Mouse (Mus musculus) intestine, embryonic 15.5 days (tissue): ENCODE results near the gene Cops8. TPM values are rescaled to one million over a fixed set of nuclear protein-coding genes. Genes with fewer than 3 reads are reported as not detected.

Experiments used
- ATAC-seq: fragments of 200-750 bp; cut with Nextera tagmentation; 2 replicates; pipeline ENCODE4 v1.8.0; 2017; ENCODE audit warnings: moderate TSS enrichment, moderate library complexity
- H3K27ac ChIP-seq: fragments of 300-500 bp; sonication (generic); 2 replicates; pipeline ENCODE4 v1.5.1; 2015; ENCODE audit warnings: mild to moderate bottlenecking, inconsistent platforms
- H3K27me3 ChIP-seq: fragments of 300-500 bp; sonication (generic); replicated peaks from 2 replicates; pipeline ENCODE4 v1.6.1; 2015; ENCODE audit warnings: inconsistent platforms
- H3K36me3 ChIP-seq: fragments of 300-500 bp; sonication (generic); 2 replicates; pipeline ENCODE4 v1.6.1; 2015; ENCODE audit warnings: inconsistent platforms
- H3K4me1 ChIP-seq: fragments of 300-500 bp; sonication (generic); replicated peaks from 2 replicates; pipeline ENCODE4 v1.6.1; 2015; ENCODE audit warnings: inconsistent platforms
- H3K4me2 ChIP-seq: fragments of 300-500 bp; sonication (generic); replicated peaks from 2 replicates; pipeline ENCODE4 v1.6.1; 2015; ENCODE audit warnings: mild to moderate bottlenecking, inconsistent platforms
- H3K4me3 ChIP-seq: fragments of 300-500 bp; sonication (generic); replicated peaks from 2 replicates; pipeline ENCODE4 v1.5.1; 2015; ENCODE audit warnings: inconsistent platforms
- H3K9ac ChIP-seq: fragments of 300-500 bp; sonication (generic); 2 replicates; pipeline ENCODE4 v1.6.1; 2015; ENCODE audit warnings: inconsistent platforms
- H3K9me3 ChIP-seq: fragments of 300-500 bp; sonication (generic); 2 replicates; pipeline ENCODE4 v1.6.1; 2016; ENCODE audit warnings: inconsistent platforms
- WGBS: fragments of 180-500 bp; shearing (Covaris S2); methylation state at CpG from one replicate; pipeline ENCODE4 v1.1.7; 2015; 5-methylcytosine and 5-hydroxymethylcytosine counted together
- polyA plus RNA-seq: library from polyadenylated mRNA; unstranded; fragments of >200 nt; fragmentation: Nextera tagmentation; extraction: Ambion mirVana; gene quantifications from 2 replicates; pipeline ENCODE4 v1.2.1, GENCODE M21; 2015

The Cops8 gene
- polyA plus RNA-seq, 1 experiment from 2014 or later: 129 TPM

DNA sequence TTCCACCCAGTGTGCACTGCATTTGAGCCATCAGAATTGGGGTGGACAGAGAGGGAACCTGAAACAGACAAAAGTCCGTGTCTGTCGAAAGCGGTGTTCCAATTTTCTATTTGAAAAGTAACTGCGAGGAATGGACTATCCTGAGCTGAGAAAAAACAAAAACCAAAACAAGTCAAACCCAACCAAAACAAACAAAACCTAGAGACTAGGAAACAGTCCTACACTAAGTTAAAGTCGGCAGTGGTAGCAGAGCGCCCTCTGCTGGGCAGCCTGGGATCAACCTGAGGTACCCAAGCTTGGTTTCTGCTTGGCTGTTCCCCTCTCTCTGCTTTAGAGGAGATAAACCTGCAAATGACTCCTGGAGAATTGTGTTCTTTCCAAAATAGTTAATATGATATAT lies 10.0 kb upstream of the Cops8 start:
- Histone ChIP-seq H3K9ac (no peak overlapping the region), H3K27me3 (no peaks in the 10 kb centered on the region), H3K27ac (no peak overlapping the region), H3K9me3 (no peaks in the 10 kb centered on the region), H3K36me3 (no peaks in the 10 kb centered on the region), H3K4me2 (no peak overlapping the region), H3K4me1 (no peaks in the 10 kb centered on the region), H3K4me3 (no peak overlapping the region)
- WGBS: 19% methylated on average over 6 of the region's 6 CpGs
- peak; percentile 58; the same call in 1 of the 2 replicates for ATAC-seq

DNA sequence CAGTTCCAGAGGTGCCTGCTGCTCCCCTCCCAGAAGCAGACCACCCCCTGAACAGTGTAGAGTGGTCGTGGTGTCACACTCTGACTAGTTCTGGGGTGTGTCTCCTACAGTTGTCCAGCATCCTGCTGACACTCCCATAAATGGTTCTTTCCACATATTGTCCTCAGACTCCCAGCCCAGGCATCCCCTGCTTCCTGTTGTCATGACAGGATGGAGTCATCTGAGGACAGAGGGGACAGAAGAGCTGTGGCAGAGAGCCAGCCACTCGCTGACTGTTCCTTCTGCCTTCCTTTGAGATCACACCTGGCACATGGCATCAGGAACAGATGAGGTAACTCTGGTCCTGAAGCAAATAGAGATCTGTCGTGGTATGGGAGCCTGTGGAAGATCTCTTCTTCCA lies 3.6 kb upstream of the Cops8 start:
- 47% methylated on average over 3 of the region's 3 CpGs for WGBS
- Histone ChIP-seq H3K4me3 (no peak overlapping the region), H3K27me3 (no peaks in the 10 kb centered on the region), H3K9ac (no peak overlapping the region), H3K36me3 (no peaks in the 10 kb centered on the region), H3K4me1 (0 out of 2 replicates have a peak, but pooled peaks cover under 1% of the 10 kb centered on the region), H3K27ac (no peak overlapping the region), H3K4me2 (no peak overlapping the region), H3K9me3 (no peaks in the 10 kb centered on the region)
- ATAC-seq: no peak

DNA sequence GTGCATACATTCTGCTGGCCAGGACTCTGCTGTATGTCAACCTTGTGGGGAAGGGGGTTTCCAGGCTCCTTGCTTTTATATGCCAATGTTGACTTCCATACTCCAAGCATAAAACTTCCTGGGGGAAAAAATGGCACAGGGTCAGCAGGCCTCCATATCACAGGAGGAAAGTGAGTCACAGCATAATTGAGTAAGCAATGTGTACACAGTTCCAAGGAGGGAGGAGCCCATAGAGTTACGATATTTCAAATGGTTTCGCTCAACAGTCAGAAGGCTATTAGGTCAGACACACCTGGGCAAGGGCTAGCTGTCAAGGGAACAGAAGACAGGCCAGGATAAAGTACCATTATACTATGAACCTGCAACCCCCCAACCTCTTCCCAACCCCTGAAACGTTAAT lies 1.7 kb upstream of the Cops8 start:
- Histone ChIP-seq H3K4me3 (no peak overlapping the region), H3K4me2 (no peak overlapping the region), H3K9me3 (no peaks in the 10 kb centered on the region), H3K36me3 (no peaks in the 10 kb centered on the region; the same call in 1 of the 2 replicates), H3K9ac (no peak overlapping the region), H3K4me1 (0 out of 2 replicates have a peak, but pooled peaks cover 2% of the 10 kb centered on the region), H3K27me3 (no peaks in the 10 kb centered on the region), H3K27ac (no peak overlapping the region)
- peak; percentile 69 for ATAC-seq
- WGBS: 57% methylated on average over 3 of the region's 3 CpGs

DNA sequence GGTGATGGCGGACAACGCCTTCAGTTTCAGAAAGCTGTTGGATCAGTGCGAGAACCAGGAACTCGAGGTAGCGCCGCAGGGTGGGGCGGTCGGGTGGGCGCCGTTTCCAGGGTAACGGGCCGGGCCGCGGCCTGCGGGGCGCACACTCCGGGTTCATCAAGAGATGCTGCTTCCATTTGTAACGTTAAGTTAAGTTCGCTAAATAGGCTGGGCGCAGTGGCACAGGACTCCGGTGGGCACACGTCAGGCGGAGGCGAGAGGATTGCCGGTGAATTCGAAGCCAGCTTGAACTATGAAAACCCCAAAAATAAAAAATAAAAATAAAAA lies 743 bp downstream of the Cops8 start:
- Histone ChIP-seq H3K4me3 (peak overlapping the region; percentile 76), H3K4me2 (peak overlapping the region; percentile 57), H3K9ac (peak overlapping the region; percentile 86), H3K9me3 (no peaks in the 10 kb centered on the region), H3K4me1 (0 out of 2 replicates have a peak, but pooled peaks cover 2% of the 10 kb centered on the region), H3K27ac (peak overlapping the region; percentile 27; the same call in 1 of the 2 replicates), H3K36me3 (peaks cover 20% of the 10 kb centered on the region), H3K27me3 (no peaks in the 10 kb centered on the region)
- under 1% methylated on average over 26 of the region's 26 CpGs for WGBS
- peak; percentile 53 for ATAC-seq

DNA sequence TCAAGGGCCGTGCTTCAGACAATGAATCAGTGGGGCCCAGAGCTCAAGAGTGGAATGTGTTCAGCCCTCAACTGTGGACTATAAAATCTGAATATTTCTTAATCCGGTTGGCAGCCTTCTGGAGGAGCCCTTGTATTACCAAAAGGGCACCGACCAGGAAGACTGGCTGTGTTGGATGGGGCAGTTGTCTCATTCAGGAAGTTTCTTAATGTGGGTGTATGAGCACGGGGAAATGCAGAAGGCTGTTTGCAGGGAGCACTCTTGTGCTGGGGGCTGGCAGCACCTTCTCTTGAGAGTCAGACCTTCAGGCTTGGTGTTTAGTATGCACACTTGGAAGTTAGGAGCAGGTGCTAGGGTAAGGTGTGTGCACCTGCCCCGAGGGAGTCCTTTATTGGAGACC lies 6.6 kb downstream of the Cops8 start:
- 90% methylated on average over 5 of the region's 5 CpGs for WGBS
- Histone ChIP-seq H3K36me3 (peaks cover 57% of the 10 kb centered on the region), H3K27ac (no peak overlapping the region), H3K9ac (no peak overlapping the region), H3K4me3 (no peak overlapping the region), H3K4me1 (no peaks in the 10 kb centered on the region), H3K9me3 (no peaks in the 10 kb centered on the region), H3K4me2 (no peak overlapping the region), H3K27me3 (no peaks in the 10 kb centered on the region)
- ATAC-seq: no peak

DNA sequence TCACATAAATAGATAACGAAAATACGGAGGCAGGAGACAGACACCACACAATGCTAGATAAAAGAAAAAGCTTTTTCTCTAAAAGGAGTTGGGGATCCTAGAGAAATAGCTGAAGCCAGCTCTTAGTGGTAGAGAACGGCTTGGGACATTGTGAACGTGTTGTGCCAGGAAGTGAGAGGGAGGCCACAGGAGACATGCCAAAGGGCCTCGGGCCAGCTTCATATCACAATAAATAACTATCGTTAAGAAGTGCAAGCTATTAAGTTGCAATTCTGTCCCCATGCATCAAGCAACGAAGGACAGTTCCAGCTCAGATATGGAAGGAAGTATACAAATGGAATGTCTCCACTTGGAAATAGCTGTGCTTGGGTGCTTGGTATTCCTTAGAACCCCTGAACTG lies 14.5 kb downstream of the Cops8 start:
- no peak overlapping the region for H3K27ac ChIP-seq
- no peaks in the 10 kb centered on the region for H3K9me3 ChIP-seq
- ATAC-seq: no peak
- H3K4me1 ChIP-seq: no peaks in the 10 kb centered on the region
- H3K4me3 ChIP-seq: no peak overlapping the region
- peaks cover 15% of the 10 kb centered on the region for H3K36me3 ChIP-seq
- H3K27me3 ChIP-seq: no peaks in the 10 kb centered on the region
- WGBS: 83% methylated on average over 7 of the region's 7 CpGs
- no peak overlapping the region for H3K4me2 ChIP-seq
- no peak overlapping the region for H3K9ac ChIP-seq

DNA sequence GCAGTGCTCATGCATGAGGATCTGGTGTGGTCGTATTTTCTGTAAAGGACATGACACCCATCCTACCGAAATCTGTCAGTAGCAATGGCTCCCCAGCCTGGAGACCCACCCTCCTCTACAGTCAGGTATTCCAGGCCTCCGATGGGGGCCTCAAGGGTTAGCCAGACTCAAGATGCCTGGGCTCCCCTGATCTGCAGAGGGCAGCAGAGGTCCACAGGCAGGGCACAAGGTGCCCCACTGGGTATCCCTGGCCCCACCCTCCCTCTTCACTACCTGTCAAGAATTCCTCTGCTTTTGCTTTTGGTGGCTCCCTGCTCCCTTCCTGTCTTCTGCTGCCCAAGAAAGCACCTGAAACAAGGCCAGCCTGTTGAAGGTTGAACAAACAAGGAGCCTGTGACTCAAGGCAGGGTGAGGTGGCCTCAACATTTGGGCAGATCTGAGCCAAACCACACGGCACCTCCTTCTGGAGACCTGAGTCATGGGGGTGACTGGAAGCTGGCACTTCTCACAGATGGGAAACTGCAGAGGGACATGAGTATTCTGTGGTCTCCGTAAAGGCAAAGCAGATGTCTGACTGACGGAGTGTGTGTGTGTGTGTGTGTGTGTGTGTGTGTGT lies 30.7 kb downstream of the Cops8 start:
- 67% methylated on average over 6 of the region's 6 CpGs for WGBS
- Histone ChIP-seq H3K36me3 (no peaks in the 10 kb centered on the region), H3K4me2 (no peak overlapping the region), H3K9ac (no peak overlapping the region), H3K4me3 (no peak overlapping the region), H3K27me3 (no peaks in the 10 kb centered on the region), H3K4me1 (no peaks in the 10 kb centered on the region), H3K9me3 (no peaks in the 10 kb centered on the region), H3K27ac (no peak overlapping the region)
- ATAC-seq: no peak

DNA sequence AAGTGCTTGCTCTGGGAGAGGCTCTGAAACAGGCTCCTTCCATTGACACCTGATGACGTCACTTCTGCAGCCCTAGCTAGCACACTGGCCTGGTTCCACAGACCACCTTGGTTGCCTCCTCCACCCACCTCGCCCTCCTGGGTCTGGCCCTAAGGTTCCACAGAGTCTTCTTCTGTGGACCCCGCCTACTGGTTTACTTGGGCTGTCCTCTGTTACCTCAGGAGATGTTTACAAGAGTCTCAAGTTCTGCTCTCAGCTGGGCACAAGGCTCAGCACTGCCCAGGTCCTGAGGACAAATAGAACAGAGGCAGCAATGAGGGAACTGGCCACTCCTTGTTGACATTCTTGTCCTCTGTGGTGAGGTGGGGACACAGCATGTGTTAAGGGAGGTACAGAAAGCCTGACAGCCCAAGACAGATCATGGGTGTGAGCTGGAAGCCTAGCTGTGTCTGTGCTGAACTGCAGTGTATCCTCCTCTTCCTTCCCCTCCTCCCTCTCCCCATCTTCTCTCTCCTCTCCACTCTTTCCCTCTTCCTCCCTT lies 31.5 kb downstream of the Cops8 start:
- Histone ChIP-seq H3K9me3 (no peaks in the 10 kb centered on the region), H3K4me1 (no peaks in the 10 kb centered on the region)
- WGBS: 43% methylated on average over 3 of the region's 3 CpGs

DNA sequence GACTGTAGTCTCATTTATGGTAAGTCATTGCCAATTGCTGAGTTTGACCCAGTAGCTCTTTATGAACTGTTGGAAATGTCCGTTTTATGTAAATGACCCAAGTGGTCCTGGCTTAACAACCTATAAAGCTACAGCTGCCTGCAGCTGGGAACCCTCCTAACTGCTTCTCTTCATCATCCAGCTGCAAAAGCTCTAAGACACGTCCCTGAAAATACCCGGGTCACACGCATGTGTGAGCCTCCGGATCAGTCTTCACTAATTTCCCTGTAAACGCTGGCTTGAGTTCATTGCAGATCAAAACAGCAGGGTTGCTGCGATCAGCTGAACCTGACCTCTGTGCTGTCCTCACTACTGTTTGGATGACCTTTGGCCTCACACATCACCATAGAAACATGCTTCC lies 35.6 kb downstream of the Cops8 start:
- no peaks in the 10 kb centered on the region for H3K9me3 ChIP-seq
- no peaks in the 10 kb centered on the region for H3K27me3 ChIP-seq
- no peak overlapping the region for H3K4me3 ChIP-seq
- H3K4me1 ChIP-seq: no peaks in the 10 kb centered on the region
- no peak overlapping the region for H3K9ac ChIP-seq
- no peak overlapping the region for H3K4me2 ChIP-seq
- WGBS: 42% methylated on average over 7 of the region's 7 CpGs
- no peaks in the 10 kb centered on the region for H3K36me3 ChIP-seq
- H3K27ac ChIP-seq: no peak overlapping the region
- no peak for ATAC-seq

More for the DNA sequence above, 31.5 kb downstream of the Cops8 start:
- Histone ChIP-seq H3K9ac (no peak overlapping the region), H3K27ac (no peak overlapping the region), H3K27me3 (no peaks in the 10 kb centered on the region), H3K4me3 (no peak overlapping the region), H3K36me3 (no peaks in the 10 kb centered on the region), H3K4me2 (no peak overlapping the region)
- ATAC-seq: no peak

DNA sequence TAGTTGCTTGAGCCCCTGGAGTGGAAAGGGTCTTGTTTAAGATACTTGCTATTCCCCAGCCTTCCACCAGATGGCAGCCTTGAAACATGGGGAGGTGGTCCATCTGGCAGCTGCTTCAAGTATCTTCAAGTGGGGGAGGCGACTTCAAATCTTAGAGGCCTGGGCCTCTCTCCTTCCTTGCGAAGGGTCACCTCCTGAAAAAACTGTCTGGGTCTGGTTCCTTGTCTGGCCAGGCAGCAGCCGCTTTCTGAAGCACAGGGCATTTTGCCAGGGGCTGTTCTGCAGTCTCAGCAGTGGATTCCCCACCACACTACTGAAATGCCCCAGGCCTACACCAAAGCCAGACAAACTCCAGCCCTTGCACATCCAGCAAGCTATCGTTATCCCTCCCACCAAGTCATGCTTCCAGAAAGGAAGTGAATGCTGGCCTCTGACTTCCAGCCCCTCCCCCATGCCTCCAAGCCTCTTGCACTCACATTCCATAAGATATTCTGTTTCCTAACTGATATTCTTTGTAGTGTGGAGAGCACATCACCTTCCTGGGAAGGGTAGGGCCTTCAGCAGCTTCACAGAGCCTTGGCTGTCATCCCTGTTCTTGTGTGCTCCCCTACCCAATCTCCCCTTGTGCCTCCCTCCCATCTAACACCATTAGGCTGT lies 48.1 kb downstream of the Cops8 start:
- Histone ChIP-seq H3K9me3 (no peaks in the 10 kb centered on the region), H3K4me1 (peaks cover 17% of the 10 kb centered on the region)
- WGBS: 6% methylated on average over 4 of the region's 4 CpGs

DNA sequence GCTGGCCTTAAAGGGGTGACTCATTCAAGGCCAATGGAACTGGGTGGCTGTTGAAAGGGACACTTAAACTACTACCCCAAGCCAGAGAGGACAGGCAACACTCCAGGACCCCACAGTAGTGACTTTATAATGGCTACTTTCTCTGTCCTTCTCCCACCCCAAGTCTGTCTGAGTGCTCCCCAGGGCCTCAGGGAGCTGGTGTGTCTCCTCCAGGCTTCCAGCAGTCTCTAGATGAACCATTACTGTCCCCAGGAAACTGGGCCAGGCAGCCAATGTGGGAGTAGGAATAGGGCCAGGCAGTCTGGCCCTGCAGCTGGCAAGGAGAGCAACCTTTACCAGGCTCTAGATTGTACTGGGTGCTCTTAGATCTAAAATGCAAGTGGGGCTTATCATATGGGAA lies 49.0 kb downstream of the Cops8 start:
- no peak for ATAC-seq
- Histone ChIP-seq H3K4me2 (no peak overlapping the region), H3K36me3 (no peaks in the 10 kb centered on the region), H3K4me3 (no peak overlapping the region), H3K27ac (peak overlapping the region; percentile 86), H3K9me3 (no peaks in the 10 kb centered on the region), H3K9ac (no peak overlapping the region), H3K27me3 (no peaks in the 10 kb centered on the region), H3K4me1 (peaks cover 17% of the 10 kb centered on the region)

More for the DNA sequence above, 48.1 kb downstream of the Cops8 start:
- peak; percentile 90 for ATAC-seq
- Histone ChIP-seq H3K27ac (peak overlapping the region; percentile 86), H3K27me3 (no peaks in the 10 kb centered on the region), H3K4me3 (no peak overlapping the region), H3K9ac (no peak overlapping the region), H3K36me3 (no peaks in the 10 kb centered on the region), H3K4me2 (peak overlapping the region; percentile 1; the same call in 1 of the 2 replicates)

DNA sequence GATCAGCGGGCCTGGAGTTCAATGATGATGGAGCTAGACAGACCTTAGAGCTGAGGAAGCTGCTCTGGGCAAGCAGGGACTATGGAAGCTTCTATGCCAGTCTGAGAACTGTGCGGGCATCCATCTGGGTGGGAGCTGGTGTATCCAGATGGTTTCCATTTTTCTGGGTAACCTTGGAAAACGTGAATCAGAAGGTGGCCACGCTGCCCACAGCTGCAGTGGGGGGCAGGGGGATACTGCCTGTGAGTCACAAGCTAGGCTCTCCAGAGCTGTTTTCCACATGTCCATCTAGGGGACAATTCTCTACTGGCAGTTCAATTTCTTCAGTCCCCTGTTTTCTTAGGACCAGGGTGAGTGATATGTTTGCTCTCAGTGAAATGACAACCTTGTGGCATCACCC lies 49.8 kb downstream of the Cops8 start:
- 81% methylated on average over 4 of the region's 4 CpGs for WGBS
- no peaks in the 10 kb centered on the region for H3K9me3 ChIP-seq
- H3K36me3 ChIP-seq: no peaks in the 10 kb centered on the region
- no peak for ATAC-seq
- no peak overlapping the region for H3K4me2 ChIP-seq
- H3K27me3 ChIP-seq: no peaks in the 10 kb centered on the region
- H3K4me1 ChIP-seq: peaks cover 17% of the 10 kb centered on the region
- H3K27ac ChIP-seq: peak overlapping the region; percentile 86; the same call in 1 of the 2 replicates
- H3K9ac ChIP-seq: no peak overlapping the region
- H3K4me3 ChIP-seq: no peak overlapping the region
